Mouse (Mus musculus) embryonic facial prominence, embryonic 12.5 days (tissue): ENCODE data around the gene Las1l. TPM values are rescaled to one million over a fixed set of nuclear protein-coding genes. Genes with fewer than 3 reads are reported as not detected.
A peak's percentile ranks its signal among the peaks of the same experiment; 100 is the strongest.
"Not testable (repeated sequence)": the region's sequence is repeated elsewhere in the genome, so short reads cannot be mapped to it uniquely, and the experiment has no call there.

Experiments used
- ATAC-seq: fragments of 200-750 bp; cut with Nextera tagmentation; 2 replicates; pipeline ENCODE4 v1.8.0; 2017; ENCODE audit not compliant: insufficient number of reproducible peaks, insufficient read depth, low FRiP score, low TSS enrichment
- H3K27ac ChIP-seq: fragments of 300-500 bp; sonication (generic); 2 replicates; pipeline ENCODE4 v1.5.1; 2016; ENCODE audit warnings: mild to moderate bottlenecking
- H3K27me3 ChIP-seq: fragments of 300-500 bp; sonication (generic); 2 replicates; pipeline ENCODE4 v1.6.1; 2016; ENCODE audit warnings: mild to moderate bottlenecking, moderate library complexity
- H3K36me3 ChIP-seq: fragments of 300-500 bp; sonication (generic); 2 replicates; pipeline ENCODE4 v1.6.1; 2016; ENCODE audit warnings: mild to moderate bottlenecking
- H3K4me1 ChIP-seq: fragments of 300-500 bp; sonication (generic); 2 replicates; pipeline ENCODE4 v1.6.1; 2016
- H3K4me2 ChIP-seq: fragments of 300-500 bp; sonication (generic); replicated peaks from 2 replicates; pipeline ENCODE4 v1.6.1; 2016; ENCODE audit warnings: mild to moderate bottlenecking, moderate library complexity
- H3K4me3 ChIP-seq: fragments of 300-500 bp; sonication (generic); 2 replicates; pipeline ENCODE4 v1.5.1; 2016; ENCODE audit warnings: mild to moderate bottlenecking
- H3K9ac ChIP-seq: fragments of 300-500 bp; sonication (generic); 2 replicates; pipeline ENCODE4 v1.6.1; 2016; ENCODE audit warnings: mild to moderate bottlenecking, moderate library complexity
- H3K9me3 ChIP-seq: fragments of 300-500 bp; sonication (generic); 2 replicates; pipeline ENCODE4 v1.6.1; 2016; ENCODE audit warnings: mild to moderate bottlenecking, moderate library complexity
- WGBS: fragments of 180-500 bp; shearing (Covaris S2); methylation state at CpG from one replicate; pipeline ENCODE4 v1.1.7; 2016; 5-methylcytosine and 5-hydroxymethylcytosine counted together
- polyA plus RNA-seq: library from polyadenylated mRNA; unstranded; fragments of >200 nt; fragmentation: Nextera tagmentation; extraction: Ambion mirVana; gene quantifications from 2 replicates; pipeline ENCODE4 v1.2.1, GENCODE M21; 2016

The Las1l gene
- 60.6 and 62.0 TPM in 2 replicates for polyA plus RNA-seq

GRCm38 (mm10) chrX:95956497-95957293 lies at the start of gene Las1l:
TSS of gene Las1l (minus strand) at chrX:95956962.
- H3K4me1 ChIP-seq = no peaks in the 10 kb centered on the region
- WGBS = 16% methylated on average over 42 of the region's 42 CpGs
- peak within 1 kb of the TSS; percentile 53 for H3K4me3 ChIP-seq
- H3K27me3 ChIP-seq = no peaks in the 10 kb centered on the region
- H3K27ac ChIP-seq = no peak within 1 kb of the TSS
- H3K9ac ChIP-seq = peak within 1 kb of the TSS; percentile 53; the same call in 1 of the 2 replicates
- ATAC-seq = peak; percentile 99
- H3K36me3 ChIP-seq = peaks cover 3% of the 10 kb centered on the region; the same call in 1 of the 2 replicates
- peak within 1 kb of the TSS; percentile 54 for H3K4me2 ChIP-seq
- H3K9me3 ChIP-seq = no peaks in the 10 kb centered on the region

DNA sequence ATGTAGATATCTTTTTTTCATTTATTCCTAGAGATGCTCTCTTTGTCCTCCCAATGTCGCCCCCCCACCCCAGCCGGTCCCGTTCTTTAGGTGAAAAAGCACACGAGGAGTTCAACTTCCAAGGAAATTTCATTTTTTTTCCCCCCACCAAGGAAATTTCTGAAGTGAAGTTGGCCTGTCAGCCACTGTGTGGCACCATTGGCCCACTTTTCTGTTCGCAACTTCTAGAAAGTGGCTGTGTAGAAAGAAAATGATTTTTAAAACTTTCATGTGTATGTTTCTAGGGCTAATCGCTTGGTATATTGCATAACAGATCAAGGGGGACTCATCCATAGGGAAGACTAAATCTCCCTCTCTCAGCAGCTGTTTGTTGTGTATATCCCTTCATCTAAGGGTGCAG lies 49.6 kb upstream of the Las1l start:
- Histone ChIP-seq H3K9me3 (no peaks in the 10 kb centered on the region), H3K27me3 (peaks cover 3% of the 10 kb centered on the region; the same call in 1 of the 2 replicates), H3K4me3 (no peak overlapping the region), H3K4me1 (no peaks in the 10 kb centered on the region), H3K27ac (no peak overlapping the region), H3K36me3 (no peaks in the 10 kb centered on the region), H3K9ac (no peak overlapping the region), H3K4me2 (no peak overlapping the region)
- 72% methylated on average over 6 of the region's 6 CpGs for WGBS
- ATAC-seq = no peak

GRCm38 (mm10) chrX:95999601-96000000 lies 42.8 kb upstream of the Las1l start:
- Histone ChIP-seq H3K4me1 (no peaks in the 10 kb centered on the region), H3K27me3 (no peaks in the 10 kb centered on the region), H3K4me2 (no peak overlapping the region), H3K4me3 (no peak overlapping the region), H3K36me3 (no peaks in the 10 kb centered on the region), H3K27ac (no peak overlapping the region), H3K9me3 (no peaks in the 10 kb centered on the region), H3K9ac (no peak overlapping the region)
- ATAC-seq = no peak
- 71% methylated on average over 6 of the region's 6 CpGs for WGBS

DNA sequence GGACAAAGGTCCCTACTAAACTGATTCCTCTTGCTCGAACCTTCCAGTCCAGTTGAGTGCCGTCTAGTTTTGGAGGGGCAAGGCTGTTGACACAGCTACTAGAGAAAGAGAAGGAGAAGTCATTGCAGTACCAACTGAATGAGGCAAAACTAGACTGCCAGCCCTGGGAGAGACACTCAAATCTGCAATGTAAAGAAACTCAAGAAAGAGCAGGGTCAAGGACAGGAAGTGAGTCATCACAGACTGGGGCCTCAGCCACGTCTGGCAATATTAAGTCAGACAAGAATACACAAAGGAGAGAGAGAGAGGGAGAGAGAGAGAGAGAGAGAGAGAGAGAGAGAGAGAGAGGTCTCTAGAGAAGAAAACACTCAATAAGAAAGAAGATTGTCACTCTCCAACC lies 36.4 kb upstream of the Las1l start:
- Histone ChIP-seq H3K36me3 (no peaks in the 10 kb centered on the region), H3K4me3 (no peak overlapping the region), H3K9ac (no peak overlapping the region), H3K27me3 (no peaks in the 10 kb centered on the region), H3K9me3 (no peaks in the 10 kb centered on the region), H3K27ac (no peak overlapping the region), H3K4me1 (no peaks in the 10 kb centered on the region), H3K4me2 (no peak overlapping the region)
- ATAC-seq = no peak
- 63% methylated on average over 3 of the region's 3 CpGs for WGBS

DNA sequence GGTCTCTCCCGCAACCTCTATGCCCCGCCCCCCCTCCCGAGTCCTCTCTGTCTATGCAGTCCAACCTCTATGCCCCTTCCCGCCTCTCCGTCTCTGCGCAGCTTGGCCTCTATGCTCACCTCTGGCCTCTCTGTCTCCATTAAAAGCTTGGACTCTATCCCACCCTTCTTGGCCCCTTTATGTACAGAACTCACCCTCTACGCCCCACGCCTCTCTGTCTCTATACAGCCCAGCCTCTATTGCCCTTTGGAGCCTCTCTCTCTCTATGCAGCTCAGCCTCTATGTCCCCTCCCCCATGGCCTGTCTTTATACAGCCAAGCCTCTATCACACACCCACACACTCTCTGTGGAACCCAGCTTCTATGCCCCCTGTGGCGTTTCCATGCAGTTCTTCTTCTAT lies 13.2 kb upstream of the Las1l start:
- no peaks in the 10 kb centered on the region for H3K36me3 ChIP-seq
- no peak overlapping the region for H3K4me2 ChIP-seq
- no peak overlapping the region for H3K27ac ChIP-seq
- H3K4me3 ChIP-seq = no peak overlapping the region
- 90% methylated on average over 9 of the region's 9 CpGs for WGBS
- H3K27me3 ChIP-seq = no peaks in the 10 kb centered on the region
- no peak for ATAC-seq
- H3K4me1 ChIP-seq = no peaks in the 10 kb centered on the region
- H3K9ac ChIP-seq = no peak overlapping the region
- no peaks in the 10 kb centered on the region for H3K9me3 ChIP-seq

- Histone ChIP-seq H3K36me3 (no peaks in the 10 kb centered on the region), H3K4me1 (no peaks in the 10 kb centered on the region), H3K4me3 (no peak overlapping the region), H3K4me2 (no peak overlapping the region), H3K27ac (no peak overlapping the region), H3K9me3 (no peaks in the 10 kb centered on the region), H3K9ac (no peak overlapping the region), H3K27me3 (no peaks in the 10 kb centered on the region)
- ATAC-seq = 0 out of 2 replicates have a peak, but pooled peaks have one; percentile 0
- 45% methylated on average over 6 of the region's 6 CpGs for WGBS
Measured at GRCm38 (mm10) chrX:95969116-95969515, 12.4 kb upstream of the Las1l start.

- WGBS = 15% methylated on average over 6 of the region's 6 CpGs
- no peaks in the 10 kb centered on the region for H3K4me1 ChIP-seq
- peak overlapping the region; percentile 54 for H3K4me2 ChIP-seq
Measured at GRCm38 (mm10) chrX:95968594-95968965, 11.8 kb upstream of the Las1l start.

DNA sequence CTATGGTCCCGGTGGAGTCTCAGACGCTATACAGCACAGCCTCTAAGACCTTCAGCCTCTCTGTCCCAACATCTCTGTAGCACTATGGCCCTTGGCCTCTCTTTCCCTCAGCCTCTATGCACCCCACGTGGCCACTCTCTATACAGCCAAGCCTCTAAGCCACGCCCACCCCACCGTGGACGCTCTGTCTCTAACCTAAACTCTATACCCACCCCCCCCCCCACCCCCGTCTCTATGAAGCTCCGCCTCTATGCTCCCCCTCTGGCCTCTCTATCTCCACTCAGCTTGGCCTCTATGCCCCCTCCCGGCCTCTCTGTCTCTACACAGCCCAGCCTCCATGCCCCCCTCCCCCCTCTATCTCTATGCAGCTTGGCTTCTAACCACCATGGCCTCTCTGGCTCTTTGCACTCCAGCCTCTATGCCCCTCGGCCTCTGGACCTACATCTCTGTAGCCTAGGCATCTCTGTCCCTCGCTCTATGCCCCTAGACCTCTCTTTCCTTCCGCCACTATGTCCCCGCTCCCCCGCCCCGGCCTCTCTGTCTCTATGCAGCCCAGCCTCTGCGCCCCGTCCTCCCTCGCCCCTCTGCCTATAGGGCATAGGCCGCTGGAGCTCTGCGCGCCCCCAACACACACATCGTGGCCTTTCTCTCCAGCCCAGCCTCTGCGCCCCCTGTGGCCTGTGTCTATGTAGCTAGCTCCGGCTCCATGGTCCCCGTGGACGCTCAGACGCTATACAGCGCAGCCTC lies 11.3 kb upstream of the Las1l start:
- peak; percentile 87 for ATAC-seq
- Histone ChIP-seq H3K4me3 (peak overlapping the region; percentile 42), H3K9me3 (no peaks in the 10 kb centered on the region), H3K4me2 (peak overlapping the region; percentile 54), H3K27me3 (no peaks in the 10 kb centered on the region), H3K36me3 (no peaks in the 10 kb centered on the region), H3K27ac (peak overlapping the region; percentile 83), H3K4me1 (no peaks in the 10 kb centered on the region), H3K9ac (peak overlapping the region; percentile 47)
- WGBS = 25% methylated on average over 28 of the region's 28 CpGs

More at GRCm38 (mm10) chrX:95968594-95968965, 11.8 kb upstream of the Las1l start:
- H3K4me3 ChIP-seq = peak overlapping the region; percentile 42
- ATAC-seq = peak; percentile 95
- no peaks in the 10 kb centered on the region for H3K27me3 ChIP-seq
- no peaks in the 10 kb centered on the region for H3K36me3 ChIP-seq
- peak overlapping the region; percentile 47; the same call in 1 of the 2 replicates for H3K9ac ChIP-seq
- H3K9me3 ChIP-seq = no peaks in the 10 kb centered on the region
- peak overlapping the region; percentile 83 for H3K27ac ChIP-seq

- no peaks in the 10 kb centered on the region for H3K27me3 ChIP-seq
- 75% methylated on average over 6 of the region's 6 CpGs for WGBS
- no peaks in the 10 kb centered on the region for H3K9me3 ChIP-seq
- no peak overlapping the region for H3K27ac ChIP-seq
- H3K36me3 ChIP-seq = no peaks in the 10 kb centered on the region
- no peaks in the 10 kb centered on the region for H3K4me1 ChIP-seq
- no peak overlapping the region for H3K9ac ChIP-seq
- H3K4me2 ChIP-seq = no peak overlapping the region
- ATAC-seq = no peak
- no peak overlapping the region for H3K4me3 ChIP-seq
Measured at GRCm38 (mm10) chrX:95965036-95965435, 8.3 kb upstream of the Las1l start.

GRCm38 (mm10) chrX:95963366-95963765 lies 6.6 kb upstream of the Las1l start:
- H3K4me1 ChIP-seq = no peaks in the 10 kb centered on the region
- 70% methylated on average over 2 of the region's 2 CpGs for WGBS
- no peak overlapping the region for H3K4me2 ChIP-seq
- H3K36me3 ChIP-seq = no peaks in the 10 kb centered on the region
- H3K9ac ChIP-seq = no peak overlapping the region
- no peak for ATAC-seq
- H3K9me3 ChIP-seq = no peaks in the 10 kb centered on the region
- no peak overlapping the region for H3K27ac ChIP-seq
- no peak overlapping the region for H3K4me3 ChIP-seq
- no peaks in the 10 kb centered on the region for H3K27me3 ChIP-seq

GRCm38 (mm10) chrX:95957461-95957860 lies 699 bp upstream of the Las1l start:
- H3K9ac ChIP-seq, ATAC-seq, H3K27me3 ChIP-seq, H3K36me3 ChIP-seq, H3K27ac ChIP-seq, H3K4me1 ChIP-seq, H3K9me3 ChIP-seq: not testable (repeated sequence)
- H3K4me3 ChIP-seq = peak overlapping the region; percentile 53
- WGBS = 45% methylated on average over 11 of the region's 11 CpGs
- peak overlapping the region; percentile 44 for H3K4me2 ChIP-seq

DNA sequence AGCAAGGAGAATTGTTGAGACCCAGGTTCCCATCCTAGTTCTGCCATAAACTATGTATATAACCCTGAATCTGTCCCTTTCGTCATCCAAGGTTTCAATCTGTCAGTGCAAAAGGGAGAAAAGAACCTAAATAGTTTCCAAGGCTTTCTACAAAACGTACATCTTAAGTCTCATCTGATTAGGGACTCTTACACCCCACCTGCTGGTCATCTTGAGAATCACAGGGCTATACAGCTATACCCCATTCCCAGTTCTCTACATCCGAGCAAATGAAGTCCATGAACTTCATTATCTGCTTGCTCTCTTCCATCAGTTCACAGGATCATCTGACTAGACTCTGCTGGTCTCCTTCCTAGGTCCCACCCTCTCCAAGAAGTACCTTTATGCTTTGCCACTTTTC lies 6.0 kb downstream of the Las1l start:
- H3K4me1 ChIP-seq = no peaks in the 10 kb centered on the region
- H3K9ac ChIP-seq = no peak overlapping the region
- H3K27ac ChIP-seq = no peak overlapping the region
- H3K4me3 ChIP-seq = no peak overlapping the region
- peaks cover 4% of the 10 kb centered on the region; the same call in 1 of the 2 replicates for H3K36me3 ChIP-seq
- H3K9me3 ChIP-seq = no peaks in the 10 kb centered on the region
- no peak for ATAC-seq
- H3K4me2 ChIP-seq = no peak overlapping the region
- WGBS = 53% methylated on average over 3 of the region's 3 CpGs
- no peaks in the 10 kb centered on the region for H3K27me3 ChIP-seq
